Mouse (Mus musculus) liver, embryonic 15.5 days (tissue): ENCODE results near the gene Slc27a3. TPM values are rescaled to one million over a fixed set of nuclear protein-coding genes. Genes with fewer than 3 reads are reported as not detected.

ENCODE experiments used
- ATAC-seq: fragments of 200-750 bp; cut with Nextera tagmentation; 2 replicates; pipeline ENCODE4 v1.8.0; 2017; ENCODE audit warnings: moderate number of reproducible peaks, mild to moderate bottlenecking, moderate library complexity; ENCODE audit not compliant: insufficient read depth
- H3K27ac ChIP-seq: fragments of 300-500 bp; sonication (generic); replicated peaks from 2 replicates; pipeline ENCODE4 v1.5.1; 2015; ENCODE audit warnings: mild to moderate bottlenecking, inconsistent platforms
- H3K27me3 ChIP-seq: fragments of 300-500 bp; sonication (generic); 2 replicates; pipeline ENCODE4 v1.6.1; 2015; ENCODE audit warnings: mild to moderate bottlenecking, inconsistent platforms
- H3K36me3 ChIP-seq: fragments of 300-500 bp; sonication (generic); replicated peaks from 2 replicates; pipeline ENCODE4 v1.6.1; 2015; ENCODE audit warnings: moderate library complexity, mild to moderate bottlenecking, inconsistent platforms
- H3K4me1 ChIP-seq: fragments of 300-500 bp; sonication (generic); replicated peaks from 2 replicates; pipeline ENCODE4 v1.6.1; 2015; ENCODE audit warnings: inconsistent platforms
- H3K4me2 ChIP-seq: fragments of 300-500 bp; sonication (generic); 2 replicates; pipeline ENCODE4 v1.6.1; 2015; ENCODE audit warnings: moderate library complexity, mild to moderate bottlenecking, inconsistent platforms
- H3K4me3 ChIP-seq: fragments of 300-500 bp; sonication (generic); replicated peaks from 2 replicates; pipeline ENCODE4 v1.5.1; 2015; ENCODE audit warnings: mild to moderate bottlenecking, inconsistent platforms
- H3K9ac ChIP-seq: fragments of 300-500 bp; sonication (generic); 2 replicates; pipeline ENCODE4 v1.6.1; 2015; ENCODE audit warnings: moderate library complexity, mild to moderate bottlenecking, inconsistent platforms
- H3K9me3 ChIP-seq: fragments of 300-500 bp; sonication (generic); replicated peaks from 2 replicates; pipeline ENCODE4 v1.6.1; 2016; ENCODE audit warnings: inconsistent platforms
- WGBS: fragments of 180-500 bp; shearing (Covaris S2); methylation state at CpG from one replicate; pipeline ENCODE4 v1.1.7; 2015; ENCODE audit warnings: mixed read lengths; ENCODE audit not compliant: insufficient replicate concordance; 5-methylcytosine and 5-hydroxymethylcytosine counted together
- polyA plus RNA-seq: library from polyadenylated mRNA; unstranded; fragments of >200 nt; fragmentation: Nextera tagmentation; extraction: Ambion mirVana; gene quantifications from 2 replicates; pipeline ENCODE4 v1.2.1, GENCODE M21; 2015

Gene Slc27a3
- polyA plus RNA-seq, result 1.5 and 1.7 TPM in 2 replicates

GRCm38 (mm10) chr3:90389511-90390490 lies at the start of gene Slc27a3:
Slc27a3 (minus strand) TSS chr3:90389938.
- H3K36me3 ChIP-seq, result peaks cover 40% of the 10 kb centered on the region
- peak; percentile 29; the same call in 1 of the 2 replicates for ATAC-seq
- no peak within 1 kb of the TSS for H3K27ac ChIP-seq
- peaks cover 41% of the 10 kb centered on the region for H3K27me3 ChIP-seq
- H3K4me3 ChIP-seq, result peak within 1 kb of the TSS; percentile 52
- 3% methylated on average over 54 of the region's 55 CpGs for WGBS
- no peaks in the 10 kb centered on the region for H3K9me3 ChIP-seq
- H3K4me2 ChIP-seq, result peak within 1 kb of the TSS; percentile 70
- H3K4me1 ChIP-seq, result peaks cover 19% of the 10 kb centered on the region
- H3K9ac ChIP-seq, result no peak within 1 kb of the TSS

GRCm38 (mm10) chr3:90437131-90437530 lies 47.4 kb upstream of the Slc27a3 start:
- WGBS, result 49% methylated on average over 4 of the region's 4 CpGs
- Histone ChIP-seq H3K4me3 (no peak overlapping the region), H3K27ac (no peak overlapping the region), H3K36me3 (no peaks in the 10 kb centered on the region), H3K27me3 (no peaks in the 10 kb centered on the region), H3K4me2 (no peak overlapping the region), H3K9ac (no peak overlapping the region), H3K4me1 (peaks cover 17% of the 10 kb centered on the region), H3K9me3 (no peaks in the 10 kb centered on the region)
- ATAC-seq, result no peak

GRCm38 (mm10) chr3:90434073-90434730 lies 44.5 kb upstream of the Slc27a3 start:
- H3K4me1 ChIP-seq, result peaks cover 44% of the 10 kb centered on the region
- H3K4me2 ChIP-seq, result peak overlapping the region; percentile 95
- peak overlapping the region; percentile 97 for H3K27ac ChIP-seq
- H3K9ac ChIP-seq, result peak overlapping the region; percentile 93
- H3K4me3 ChIP-seq, result peak overlapping the region; percentile 85
- H3K9me3 ChIP-seq, result no peaks in the 10 kb centered on the region
- no peak for ATAC-seq
- no peaks in the 10 kb centered on the region for H3K27me3 ChIP-seq
- H3K36me3 ChIP-seq, result no peaks in the 10 kb centered on the region
- WGBS, result 46% methylated on average over 11 of the region's 11 CpGs

- Histone ChIP-seq H3K9me3 (no peaks in the 10 kb centered on the region), H3K27ac (peak within 1 kb of the TSS; percentile 97), H3K27me3 (no peaks in the 10 kb centered on the region), H3K4me3 (peak within 1 kb of the TSS; percentile 85), H3K36me3 (no peaks in the 10 kb centered on the region), H3K9ac (peak within 1 kb of the TSS; percentile 93), H3K4me1 (peaks cover 51% of the 10 kb centered on the region), H3K4me2 (peak within 1 kb of the TSS; percentile 95)
- whole genome bisulfite sequencing, result under 1% methylated on average over 52 of the region's 52 CpGs
- peak; percentile 99 for ATAC-seq
These were observed 43.8 kb upstream of the Slc27a3 start, which contains the start of gene Ints3 for GRCm38 (mm10) chr3:90433381-90434020. Ints3 (minus strand) TSS chr3:90433622.

GRCm38 (mm10) chr3:90432811-90433219 lies 43.1 kb upstream of the Slc27a3 start:
- Histone ChIP-seq H3K27ac (peak overlapping the region; percentile 97), H3K36me3 (no peaks in the 10 kb centered on the region), H3K4me1 (peaks cover 58% of the 10 kb centered on the region), H3K4me2 (peak overlapping the region; percentile 95), H3K27me3 (no peaks in the 10 kb centered on the region), H3K9me3 (no peaks in the 10 kb centered on the region), H3K4me3 (peak overlapping the region; percentile 85), H3K9ac (peak overlapping the region; percentile 93)
- 1% methylated on average over 12 of the region's 12 CpGs for WGBS
- ATAC-seq, result peak; percentile 25

GRCm38 (mm10) chr3:90432348-90432747 lies 42.6 kb upstream of the Slc27a3 start:
- peak overlapping the region; percentile 95 for H3K4me2 ChIP-seq
- WGBS, result 11% methylated on average over 2 of the region's 2 CpGs
- no peak for ATAC-seq
- H3K27me3 ChIP-seq, result no peaks in the 10 kb centered on the region
- H3K27ac ChIP-seq, result peak overlapping the region; percentile 97
- H3K9me3 ChIP-seq, result no peaks in the 10 kb centered on the region
- peak overlapping the region; percentile 93 for H3K9ac ChIP-seq
- H3K36me3 ChIP-seq, result no peaks in the 10 kb centered on the region
- H3K4me3 ChIP-seq, result peak overlapping the region; percentile 85
- peaks cover 62% of the 10 kb centered on the region for H3K4me1 ChIP-seq

GRCm38 (mm10) chr3:90429576-90429975 lies 39.8 kb upstream of the Slc27a3 start:
- Histone ChIP-seq H3K27me3 (no peaks in the 10 kb centered on the region), H3K4me3 (no peak overlapping the region), H3K27ac (no peak overlapping the region), H3K4me2 (peak overlapping the region; percentile 16; the same call in 1 of the 2 replicates), H3K9me3 (no peaks in the 10 kb centered on the region), H3K36me3 (no peaks in the 10 kb centered on the region), H3K4me1 (peaks cover 70% of the 10 kb centered on the region), H3K9ac (no peak overlapping the region)
- no peak for ATAC-seq
- 38% methylated on average over 3 of the region's 3 CpGs for WGBS

GRCm38 (mm10) chr3:90428186-90428585 lies 38.4 kb upstream of the Slc27a3 start:
- peaks cover 61% of the 10 kb centered on the region for H3K4me1 ChIP-seq
- no peak overlapping the region for H3K4me2 ChIP-seq
- ATAC-seq, result no peak
- H3K27ac ChIP-seq, result no peak overlapping the region
- no peaks in the 10 kb centered on the region for H3K9me3 ChIP-seq
- 73% methylated on average over 6 of the region's 6 CpGs for WGBS
- no peak overlapping the region for H3K9ac ChIP-seq
- H3K36me3 ChIP-seq, result peaks cover 7% of the 10 kb centered on the region
- H3K27me3 ChIP-seq, result no peaks in the 10 kb centered on the region
- H3K4me3 ChIP-seq, result no peak overlapping the region

- Histone ChIP-seq H3K9ac (no peak overlapping the region), H3K4me1 (peaks cover 58% of the 10 kb centered on the region), H3K9me3 (no peaks in the 10 kb centered on the region), H3K27ac (no peak overlapping the region), H3K4me2 (no peak overlapping the region), H3K27me3 (no peaks in the 10 kb centered on the region), H3K4me3 (no peak overlapping the region), H3K36me3 (peaks cover 13% of the 10 kb centered on the region)
- ATAC-seq, result no peak
- WGBS, result 100% methylated on average over 1 of the region's 1 CpGs
These were observed 37.8 kb upstream of the Slc27a3 start for GRCm38 (mm10) chr3:90427574-90427973.

GRCm38 (mm10) chr3:90425499-90425898 lies 35.8 kb upstream of the Slc27a3 start:
- peaks cover 37% of the 10 kb centered on the region for H3K4me1 ChIP-seq
- H3K27me3 ChIP-seq, result no peaks in the 10 kb centered on the region
- no peak overlapping the region for H3K4me2 ChIP-seq
- ATAC-seq, result no peak
- WGBS, result 40% methylated on average over 2 of the region's 2 CpGs
- H3K27ac ChIP-seq, result no peak overlapping the region
- no peaks in the 10 kb centered on the region for H3K9me3 ChIP-seq
- H3K36me3 ChIP-seq, result peaks cover 27% of the 10 kb centered on the region
- H3K4me3 ChIP-seq, result no peak overlapping the region
- no peak overlapping the region for H3K9ac ChIP-seq

- H3K36me3 ChIP-seq, result peaks cover 39% of the 10 kb centered on the region
- H3K9ac ChIP-seq, result no peak overlapping the region
- H3K4me1 ChIP-seq, result peaks cover 19% of the 10 kb centered on the region
- no peak overlapping the region for H3K4me3 ChIP-seq
- no peak overlapping the region for H3K4me2 ChIP-seq
- H3K27ac ChIP-seq, result no peak overlapping the region
- H3K27me3 ChIP-seq, result no peaks in the 10 kb centered on the region
- no peak for ATAC-seq
- H3K9me3 ChIP-seq, result no peaks in the 10 kb centered on the region
These were observed 33.8 kb upstream of the Slc27a3 start for GRCm38 (mm10) chr3:90423549-90423948.
